Mouse (Mus musculus) heart, adult 9 months (tissue): ENCODE measurements around the gene Fstl3.

ENCODE experiments used
- DNase-seq, 2 experiments: peaks; one replicate each; pipeline ENCODE4 v3.0.0; 2022; ENCODE audit warnings: low spot score in 2 of 2

The Fstl3 gene

GRCm38 (mm10) chr10:79808728-79809127, 31.7 kb downstream of the Fstl3 start:
- DNase-seq, result peak in 1 of 2 experiments; percentile 60

- DNase-seq, result peak; percentile 65 to 77
These were observed 34.9 kb downstream of the Fstl3 start for GRCm38 (mm10) chr10:79811736-79812637.

GRCm38 (mm10) chr10:79814271-79814842, 37.3 kb downstream of the Fstl3 start:
- no peak for DNase-seq

GRCm38 (mm10) chr10:79815671-79816494, 38.8 kb downstream of the Fstl3 start:
- DNase-seq, result no peak

GRCm38 (mm10) chr10:79817111-79817510, 40.0 kb downstream of the Fstl3 start:
- no peak for DNase-seq

- DNase-seq, result no peak
These were observed 41.2 kb downstream of the Fstl3 start for GRCm38 (mm10) chr10:79818225-79818624.

- no peak for DNase-seq
These were observed 42.5 kb downstream of the Fstl3 start for GRCm38 (mm10) chr10:79819606-79820005.

- DNase-seq, result no peak
These were observed 43.2 kb downstream of the Fstl3 start for GRCm38 (mm10) chr10:79820277-79820676.

GRCm38 (mm10) chr10:79820782-79821181, 43.7 kb downstream of the Fstl3 start, which contains the start of gene Misp:
Gene Misp, plus strand, starts transcription at chr10:79820989.
- no peak for DNase-seq

- no peak for DNase-seq
These were observed 44.7 kb downstream of the Fstl3 start for GRCm38 (mm10) chr10:79821731-79822130.

- DNase-seq, result no peak
These were observed 45.3 kb downstream of the Fstl3 start for GRCm38 (mm10) chr10:79822372-79822771.

- no peak for DNase-seq
These were observed 45.9 kb downstream of the Fstl3 start for GRCm38 (mm10) chr10:79823011-79823410.

GRCm38 (mm10) chr10:79824413-79824812, 47.3 kb downstream of the Fstl3 start:
- peak in 1 of 2 experiments; percentile 46 for DNase-seq

- DNase-seq, result no peak
These were observed 54.5 kb downstream of the Fstl3 start for GRCm38 (mm10) chr10:79831583-79831982.
